Mouse (Mus musculus) forebrain, embryonic 14.5 days (tissue): Measurements from ENCODE around the gene Sfn. TPM values are rescaled to one million over a fixed set of nuclear protein-coding genes. Genes with fewer than 3 reads are reported as not detected.

Source experiments
- ATAC-seq: fragments of 200-750 bp; cut with Nextera tagmentation; 2 replicates; pipeline ENCODE4 v1.8.0; 2017; ENCODE audit warnings: mild to moderate bottlenecking, moderate library complexity
- DNase-seq: peaks from one replicate; pipeline ENCODE4 v3.0.0-alpha.2; 2015; ENCODE audit warnings: low spot score
- H3K27ac ChIP-seq: fragments of 300-500 bp; sonication (generic); 2 replicates; pipeline ENCODE4 v1.5.1; 2014; ENCODE audit warnings: low read depth, mild to moderate bottlenecking, control low read depth, low read length, moderate library complexity
- H3K27me3 ChIP-seq: fragments of 300-500 bp; sonication (generic); replicated peaks from 2 replicates; pipeline ENCODE4 v1.6.1; 2014; ENCODE audit warnings: low read length, control low read depth, mixed read lengths; ENCODE audit not compliant: control insufficient read depth, insufficient read depth
- H3K36me3 ChIP-seq: fragments of 300-500 bp; sonication (generic); 2 replicates; pipeline ENCODE4 v1.6.1; 2014; ENCODE audit warnings: low read length, control low read depth; ENCODE audit not compliant: control insufficient read depth, insufficient read depth
- H3K4me1 ChIP-seq: fragments of 300-500 bp; sonication (generic); 2 replicates; pipeline ENCODE4 v1.6.1; 2014; ENCODE audit warnings: antibody characterized with exemption, low read length, control low read depth; ENCODE audit not compliant: control insufficient read depth, insufficient read depth
- H3K4me2 ChIP-seq: fragments of 300-500 bp; sonication (generic); 2 replicates; pipeline ENCODE4 v1.6.1; 2014; ENCODE audit warnings: mild to moderate bottlenecking, control low read depth, low read length
- H3K4me3 ChIP-seq: fragments of 300-500 bp; sonication (generic); 2 replicates; pipeline ENCODE4 v1.5.1; 2014; ENCODE audit warnings: low read depth, low read length, control low read depth
- H3K9ac ChIP-seq: fragments of 300-500 bp; sonication (generic); 2 replicates; pipeline ENCODE4 v1.6.1; 2014; ENCODE audit warnings: mild to moderate bottlenecking, low read length, control low read depth, moderate library complexity
- H3K9me3 ChIP-seq: fragments of 300-500 bp; sonication (generic); replicated peaks from 2 replicates; pipeline ENCODE4 v1.6.1; 2016; ENCODE audit warnings: low read length, control low read depth, mixed read lengths; ENCODE audit not compliant: control insufficient read depth
- WGBS: fragments of 180-500 bp; shearing (Covaris S2); extraction: QIAGEN DNeasy Blood & Tissue Kit; methylation state at CpG from one replicate; pipeline ENCODE4 v1.1.7; 2014; 5-methylcytosine and 5-hydroxymethylcytosine counted together
- microRNA-seq: library from miRNA; unstranded; fragments of <30 nt; microRNA quantifications from one replicate; pipeline ENCODE4, GENCODE M21; 2016
- polyA plus RNA-seq: library from polyadenylated mRNA; unstranded; fragments of >200 nt; fragmentation: Nextera tagmentation; extraction: Ambion mirVana; gene quantifications from 2 replicates; pipeline ENCODE4 v1.2.1, GENCODE M21; 2014

Gene Sfn
- polyA plus RNA-seq, 1 experiment from 2014 or later, result 0.84 TPM

GRCm38 (mm10) chr4:133561622-133562021 is 40.3 kb downstream of the Sfn start:
- Histone ChIP-seq H3K4me1 (no peaks in the 10 kb centered on the region), H3K4me2 (no peak overlapping the region), H3K9ac (no peak overlapping the region), H3K4me3 (no peak overlapping the region), H3K27ac (no peak overlapping the region), H3K27me3 (no peaks in the 10 kb centered on the region), H3K36me3 (no peaks in the 10 kb centered on the region), H3K9me3 (no peaks in the 10 kb centered on the region)
- WGBS, result 82% methylated on average over 4 of the region's 4 CpGs
- DNase-seq (no peak), ATAC-seq (no peak)

GRCm38 (mm10) chr4:133559846-133560245 is 42.1 kb downstream of the Sfn start:
- H3K9ac ChIP-seq, result no peak overlapping the region

GRCm38 (mm10) chr4:133557041-133557717 is 44.8 kb downstream of the Sfn start:
- no peaks in the 10 kb centered on the region for H3K36me3 ChIP-seq
- no peak for ATAC-seq
- no peaks in the 10 kb centered on the region for H3K27me3 ChIP-seq
- no peak overlapping the region for H3K27ac ChIP-seq
- H3K4me3 ChIP-seq, result no peak overlapping the region
- 46% methylated on average over 10 of the region's 10 CpGs for WGBS
- H3K4me1 ChIP-seq, result no peaks in the 10 kb centered on the region
- no peak for DNase-seq
- no peaks in the 10 kb centered on the region for H3K9me3 ChIP-seq
- H3K9ac ChIP-seq, result no peak overlapping the region
- no peak overlapping the region for H3K4me2 ChIP-seq

More at GRCm38 (mm10) chr4:133559846-133560245, 42.1 kb downstream of the Sfn start:
- Histone ChIP-seq H3K36me3 (no peaks in the 10 kb centered on the region), H3K27ac (no peak overlapping the region), H3K4me3 (no peak overlapping the region), H3K4me2 (no peak overlapping the region), H3K9me3 (no peaks in the 10 kb centered on the region), H3K27me3 (no peaks in the 10 kb centered on the region), H3K4me1 (no peaks in the 10 kb centered on the region)
- WGBS, result 77% methylated on average over 4 of the region's 4 CpGs
- DNase-seq (no peak), ATAC-seq (no peak)

GRCm38 (mm10) chr4:133553448-133554330 is 48.3 kb downstream of the Sfn start:
- no peaks in the 10 kb centered on the region for H3K4me1 ChIP-seq
- 76% methylated on average over 19 of the region's 19 CpGs for WGBS

GRCm38 (mm10) chr4:133552768-133553447 is 49.1 kb downstream of the Sfn start, which contains the start of gene Nr0b2:
Nr0b2 (plus strand) TSS chr4:133553376.
- WGBS, result 72% methylated on average over 10 of the region's 10 CpGs
- ATAC-seq (no peak), DNase-seq (no peak)
- H3K36me3 ChIP-seq, result no peaks in the 10 kb centered on the region
- H3K27ac ChIP-seq, result no peak within 1 kb of the TSS
- no peaks in the 10 kb centered on the region for H3K9me3 ChIP-seq
- H3K27me3 ChIP-seq, result no peaks in the 10 kb centered on the region
- H3K9ac ChIP-seq, result no peak within 1 kb of the TSS
- H3K4me3 ChIP-seq, result no peak within 1 kb of the TSS
- no peak within 1 kb of the TSS for H3K4me2 ChIP-seq
- H3K4me1 ChIP-seq, result no peaks in the 10 kb centered on the region

More at GRCm38 (mm10) chr4:133553448-133554330, 48.3 kb downstream of the Sfn start:
- Histone ChIP-seq H3K27ac (no peak overlapping the region), H3K36me3 (no peaks in the 10 kb centered on the region), H3K4me3 (no peak overlapping the region), H3K9ac (no peak overlapping the region), H3K27me3 (no peaks in the 10 kb centered on the region), H3K4me2 (no peak overlapping the region), H3K9me3 (no peaks in the 10 kb centered on the region)
- DNase-seq (no peak), ATAC-seq (no peak)

GRCm38 (mm10) chr4:133552029-133552428 is 49.9 kb downstream of the Sfn start:
- DNase-seq (no peak), ATAC-seq (no peak)
- no peaks in the 10 kb centered on the region for H3K27me3 ChIP-seq
- no peaks in the 10 kb centered on the region for H3K9me3 ChIP-seq
- WGBS, result 92% methylated on average over 1 of the region's 1 CpGs
- no peak overlapping the region for H3K4me3 ChIP-seq
- H3K27ac ChIP-seq, result no peak overlapping the region
- no peak overlapping the region for H3K9ac ChIP-seq
- no peaks in the 10 kb centered on the region for H3K36me3 ChIP-seq
- H3K4me1 ChIP-seq, result no peaks in the 10 kb centered on the region
- H3K4me2 ChIP-seq, result no peak overlapping the region

Small RNA genes within 50 kb of the gene (microRNA-seq; reads per million reads assigned to microRNA genes)
- not detected for gene Gm23158

Other genes with a start within 250 kb of the Sfn start
- gene Wdtc1, start 248.7 kb downstream of the Sfn start, polyA plus RNA-seq, result 17.5 and 18.9 TPM in 2 replicates
- 4.4 and 7.3 TPM in 2 replicates for gene Slc9a1, start 232.5 kb downstream of the Sfn start, polyA plus RNA-seq
- 0.09 and 0.27 TPM in 2 replicates for gene Tent5b, start 122.0 kb downstream of the Sfn start, polyA plus RNA-seq
- 5.8 and 6.2 TPM in 2 replicates for gene Trnp1, start 103.6 kb downstream of the Sfn start, polyA plus RNA-seq
- 0.12 and 0.20 TPM in 2 replicates for gene Kdf1, start 83.2 kb downstream of the Sfn start, polyA plus RNA-seq
- 139 and 181 TPM in 2 replicates for gene Nudc, start 56.2 kb downstream of the Sfn start, polyA plus RNA-seq
- not detected in 2 replicates for gene Nr0b2, start 48.8 kb downstream of the Sfn start, polyA plus RNA-seq
- gene Gpatch3, start 27.4 kb downstream of the Sfn start, polyA plus RNA-seq, result 6.5 and 6.6 TPM in 2 replicates
- 29.3 and 30.1 TPM in 2 replicates for gene Gpn2, start 17.8 kb downstream of the Sfn start, polyA plus RNA-seq
- 2.0 and 2.5 TPM in 2 replicates for gene Zdhhc18, start 48.0 kb upstream of the Sfn start, polyA plus RNA-seq
- 7.0 and 8.1 TPM in 2 replicates for gene Pigv, start 70.5 kb upstream of the Sfn start, polyA plus RNA-seq
- 30.9 and 35.4 TPM in 2 replicates for gene Arid1a, start 154.6 kb upstream of the Sfn start, polyA plus RNA-seq